Mouse (Mus musculus): ENCODE results near the gene Prkacb. TPM values are rescaled to one million over a fixed set of nuclear protein-coding genes. Genes with fewer than 3 reads are reported as not detected.
"Not testable (repeated sequence)": the region's sequence is repeated elsewhere in the genome, so short reads cannot be mapped to it uniquely, and the experiment has no call there.

Gene Prkacb
- total RNA-seq, 2 experiments from 2014 or later = 60.6 to 62.4 TPM

DNA sequence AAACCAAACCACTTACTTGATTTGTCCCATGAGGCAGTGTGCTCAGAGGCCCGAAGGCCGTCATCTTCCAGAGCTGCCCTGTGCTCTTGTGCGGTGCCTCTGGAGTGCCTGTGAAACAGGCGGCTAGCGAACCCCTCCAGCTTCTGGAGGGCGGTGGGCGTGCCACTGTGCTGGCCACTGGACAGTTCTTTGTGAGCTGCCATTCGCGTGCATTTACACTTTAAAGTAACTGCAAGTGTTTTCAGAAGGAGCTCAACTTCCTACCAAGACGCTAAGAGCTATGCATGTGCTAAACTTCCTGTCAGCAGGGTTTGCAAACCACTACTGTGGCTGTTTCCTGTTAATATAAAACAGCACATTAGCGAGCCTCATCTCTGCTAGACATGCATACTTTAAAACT is 31.7 kb downstream of the Prkacb start:
- peak; percentile 26 to 50 for DNase-seq

DNA sequence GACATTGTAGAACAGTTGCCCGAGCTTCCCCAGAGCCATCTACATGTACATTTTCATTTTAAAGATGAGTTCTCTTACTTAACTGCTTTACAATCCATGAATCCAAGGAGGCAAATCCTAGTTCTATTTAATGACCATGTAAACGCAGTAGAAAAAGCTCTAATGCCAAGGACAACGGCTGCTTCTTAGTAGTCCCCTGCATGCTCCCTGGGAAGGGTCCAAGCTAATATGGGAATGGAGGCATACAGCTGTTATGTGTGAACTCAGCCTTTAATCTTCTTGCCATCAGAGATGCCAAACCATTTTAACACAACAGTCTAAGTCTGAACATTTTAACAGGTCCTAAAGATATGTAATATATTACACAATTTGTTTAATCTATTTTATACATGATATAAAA is 32.5 kb downstream of the Prkacb start:
- no peak for DNase-seq
- intact Hi-C loops (cut with DNase I) = loop anchor here (5.0 kb wide), 3 partner anchors 93 to 433 kb away; partner anchors contain the start of genes Rpf1 and Samd13

More for the DNA sequence above, 31.7 kb downstream of the Prkacb start:
- intact Hi-C loops (cut with DNase I) = loop anchor here (5.0 kb wide), 3 partner anchors 94 to 434 kb away; partner anchors contain the start of genes Rpf1 and Samd13

DNA sequence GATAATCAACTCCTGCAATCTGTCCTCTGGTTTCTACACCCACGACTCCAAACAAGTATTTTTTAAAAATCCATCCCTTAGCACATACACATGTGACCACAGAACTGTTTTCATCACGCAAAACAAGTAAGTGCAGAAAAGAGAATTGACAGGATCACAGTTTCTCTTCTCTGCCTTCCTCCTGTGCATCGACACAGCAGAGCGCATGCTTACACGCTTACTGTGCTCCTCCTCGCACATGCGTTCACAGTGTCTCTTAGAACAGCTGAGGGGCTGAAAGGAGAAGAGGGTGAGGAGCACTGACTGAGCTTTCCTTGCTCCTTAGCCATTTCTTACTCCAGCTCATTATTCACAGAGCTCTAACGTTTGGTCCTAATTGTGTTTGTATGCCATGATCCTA is 33.9 kb downstream of the Prkacb start:
- DNase-seq = no peak
- intact Hi-C loops (cut with DNase I) = no loop called here

DNA sequence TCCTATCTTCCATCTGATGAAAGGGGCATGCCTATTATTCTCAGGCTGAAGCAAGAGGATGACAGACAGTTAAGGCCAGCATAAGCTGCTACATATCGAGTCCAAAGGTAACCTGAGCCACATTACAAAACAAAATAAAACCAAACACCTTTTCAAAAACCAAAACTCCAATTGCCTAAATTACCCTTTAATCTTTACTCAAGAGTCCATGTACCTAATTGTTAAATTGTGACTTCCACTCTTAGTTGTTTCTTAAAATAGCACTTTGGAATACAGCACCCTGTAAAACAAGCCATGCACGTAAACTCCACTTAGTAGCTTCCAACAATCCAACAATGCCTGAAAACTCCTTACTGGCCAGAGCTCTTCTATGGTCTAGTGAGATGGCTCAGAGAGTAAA is 34.3 kb downstream of the Prkacb start:
- no peak for DNase-seq
- intact Hi-C loops (cut with DNase I) = no loop called here

DNA sequence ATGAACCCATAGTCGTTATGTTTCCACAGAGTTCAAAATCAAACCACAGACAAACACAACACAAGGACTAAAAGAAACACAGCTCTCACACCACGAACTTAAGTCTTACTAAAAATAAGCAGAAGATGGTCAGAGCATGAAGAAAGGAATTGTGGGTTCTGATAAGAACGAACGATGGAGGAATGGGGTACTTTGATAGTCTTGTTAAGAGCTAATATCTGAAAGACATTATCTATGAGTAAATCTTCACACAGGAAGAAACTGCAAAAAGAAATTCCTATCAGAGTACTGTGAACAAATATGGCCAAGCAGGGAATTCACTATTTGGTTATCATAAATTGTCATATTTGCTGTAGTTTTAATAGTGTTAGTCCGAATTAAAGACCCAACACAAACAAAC is 36.1 kb downstream of the Prkacb start:
- no peak for DNase-seq
- intact Hi-C loops (cut with DNase I) = no loop called here

DNA sequence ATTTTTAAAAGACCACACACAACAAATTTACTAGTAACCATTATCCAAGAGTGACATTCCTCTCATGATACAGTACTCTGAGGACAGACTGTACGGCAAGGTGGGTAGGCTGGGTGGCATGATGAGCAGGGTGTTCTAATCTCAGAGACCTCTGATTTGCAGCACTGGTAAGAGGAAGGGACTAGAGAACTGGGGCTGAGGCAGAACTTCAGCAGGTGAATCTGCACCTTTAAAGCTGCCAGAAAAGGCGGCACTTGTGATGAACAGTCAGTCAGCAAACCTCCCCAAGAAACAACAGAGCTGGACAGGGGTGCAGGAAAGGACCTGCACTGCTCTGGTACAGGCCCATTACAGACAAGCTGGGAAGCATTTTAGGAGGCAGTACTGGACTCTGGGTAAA is 41.9 kb downstream of the Prkacb start:
- intact Hi-C loops (cut with DNase I) = no loop called here

DNA sequence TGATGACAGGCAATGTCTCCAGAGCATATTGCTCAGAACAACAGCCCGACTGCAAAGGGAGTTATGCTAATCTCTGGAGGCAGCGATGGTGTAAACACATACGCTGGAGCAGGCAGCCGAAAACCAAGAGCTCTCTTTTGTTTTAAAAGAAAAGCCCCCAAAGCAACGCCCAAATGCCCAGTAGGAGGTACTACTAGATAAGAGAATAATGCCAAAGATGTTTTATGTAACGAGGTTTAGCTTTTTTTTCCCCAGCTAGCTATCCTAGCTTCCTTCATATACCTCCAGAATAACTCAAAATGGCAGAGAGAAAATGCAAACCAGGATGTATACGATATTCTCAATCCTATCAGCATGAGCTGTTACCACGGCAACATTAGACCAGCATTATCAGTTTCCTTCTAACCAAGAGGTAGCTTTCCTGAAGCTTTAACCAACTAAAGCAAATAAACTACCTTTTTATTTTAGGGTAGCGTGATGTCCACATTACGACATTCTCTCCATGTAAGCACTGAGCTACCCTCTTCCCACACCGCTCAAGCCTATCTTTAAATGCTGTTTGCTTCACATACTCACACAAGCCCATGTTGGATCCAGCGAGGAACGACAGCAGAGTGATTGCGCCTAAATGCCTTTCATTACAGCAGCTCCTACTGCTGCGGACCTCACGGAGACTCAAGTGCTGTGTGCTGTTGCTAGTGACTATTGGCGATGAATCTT is 42.7 kb downstream of the Prkacb start:
- DNase-seq = peak in 1 of 2 experiments; percentile 12
- intact Hi-C loops (cut with DNase I) = no loop called here

More for the DNA sequence above, 41.9 kb downstream of the Prkacb start:
- no peak for DNase-seq

DNA sequence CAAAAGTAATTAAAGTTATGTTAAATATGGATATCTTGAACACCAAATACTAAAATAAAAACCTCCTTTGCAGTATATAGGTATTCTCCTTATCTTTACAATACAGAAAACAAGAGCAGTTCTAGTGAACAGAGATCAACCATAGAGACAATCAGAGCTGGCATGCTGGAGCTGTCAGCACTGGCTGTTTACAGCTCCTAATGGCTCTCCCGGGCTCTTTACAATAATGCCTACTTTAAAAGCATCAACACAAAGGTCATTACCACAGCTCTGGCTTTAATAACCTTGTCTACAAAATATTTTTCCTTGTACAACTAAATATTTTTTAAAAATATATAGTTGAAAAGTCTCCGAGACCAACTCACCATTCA is 43.2 kb downstream of the Prkacb start:
- intact Hi-C loops (cut with DNase I) = no loop called here

DNA sequence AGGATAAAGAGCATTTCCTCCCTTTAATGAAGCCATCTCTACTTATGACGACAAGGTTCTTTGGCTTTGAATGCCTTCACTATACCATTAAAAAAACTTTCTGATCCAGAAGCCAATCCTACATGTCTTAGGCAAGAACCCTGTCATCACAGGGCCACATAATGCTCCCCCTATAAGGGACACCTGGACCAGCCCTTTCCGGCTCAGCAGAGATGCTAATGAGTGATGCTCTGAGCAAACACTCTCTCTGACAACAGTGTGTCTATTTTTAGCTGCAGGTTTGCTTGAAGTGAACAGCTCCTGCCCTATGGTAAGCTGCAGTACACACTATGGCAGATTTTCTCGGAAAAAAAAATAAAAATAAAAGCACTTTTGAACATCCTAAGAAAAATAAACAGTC is 43.9 kb downstream of the Prkacb start:
- intact Hi-C loops (cut with DNase I) = no loop called here

More for the DNA sequence above, 43.2 kb downstream of the Prkacb start:
- DNase-seq = no peak

DNA sequence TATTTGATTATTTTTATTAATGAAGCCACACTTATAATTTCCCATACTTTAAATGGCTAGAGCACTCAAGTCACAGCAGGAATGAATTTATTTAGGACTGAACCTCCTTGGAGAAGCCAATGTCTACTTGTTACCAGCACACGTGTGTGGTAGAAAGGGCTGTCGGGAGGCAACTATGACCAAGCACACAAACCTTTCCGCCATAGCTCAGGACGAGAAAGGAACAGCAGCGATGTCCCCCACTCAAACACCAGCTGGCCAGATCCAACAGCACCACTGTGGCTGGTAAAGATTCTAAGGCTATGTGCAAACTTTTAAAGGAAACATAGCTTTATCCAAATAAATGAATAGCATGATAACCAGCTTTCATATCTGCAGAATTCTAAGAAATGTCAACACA is 44.4 kb downstream of the Prkacb start:
- intact Hi-C loops (cut with DNase I) = no loop called here
- DNase-seq = no peak

More for the DNA sequence above, 43.9 kb downstream of the Prkacb start:
- DNase-seq = no peak

DNA sequence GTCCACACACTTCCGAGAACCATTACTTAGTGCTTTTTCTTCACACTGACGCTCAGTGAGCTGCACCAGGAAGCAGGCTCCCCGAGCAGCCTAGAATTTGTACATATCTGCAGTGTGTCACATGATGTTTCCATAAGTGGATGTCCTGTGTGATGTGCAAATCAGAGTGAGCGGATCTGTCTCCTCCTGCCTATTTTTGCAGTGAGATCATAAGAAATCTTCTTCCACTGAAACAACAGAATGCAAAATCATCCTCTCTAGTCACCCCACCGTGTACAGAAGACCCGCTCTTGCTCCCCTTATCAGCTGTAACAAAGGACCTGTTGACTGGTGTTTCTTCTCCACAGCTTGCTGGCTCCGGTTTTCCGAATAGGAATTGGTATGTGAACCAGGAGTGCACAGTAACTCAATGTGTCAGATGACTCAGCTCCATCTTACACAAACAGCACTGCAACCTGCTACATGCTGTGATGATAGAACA is 46.0 kb downstream of the Prkacb start:
- peak in 1 of 2 experiments; percentile 31 for DNase-seq

DNA sequence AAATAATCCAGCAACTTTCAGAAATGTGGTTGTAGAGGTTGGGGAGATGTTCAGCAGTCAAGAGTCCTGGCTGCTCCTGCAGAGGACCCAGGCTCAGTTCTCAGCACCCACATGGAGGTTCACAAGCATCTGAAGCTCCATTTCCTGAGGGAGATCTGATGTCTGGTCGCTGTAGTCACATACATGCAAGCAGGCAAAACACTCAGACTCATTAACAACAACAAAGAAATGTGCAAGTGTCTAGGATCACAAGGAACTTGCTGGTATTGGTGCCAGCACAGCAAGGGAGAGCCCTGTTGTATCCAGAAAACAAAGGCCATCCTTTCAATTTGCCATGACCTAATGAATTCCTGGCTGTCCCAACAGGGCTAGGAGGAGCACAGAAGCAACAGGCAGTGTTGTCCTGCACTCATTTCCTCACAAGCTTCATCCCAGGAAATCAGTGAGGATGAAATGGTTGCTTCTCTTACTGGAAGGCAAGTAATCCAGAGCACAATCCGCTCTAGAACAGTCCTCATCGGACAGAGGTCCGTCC is 46.7 kb downstream of the Prkacb start:
- intact Hi-C loops (cut with DNase I) = no loop called here
- DNase-seq = no peak

More for the DNA sequence above, 46.0 kb downstream of the Prkacb start:
- intact Hi-C loops (cut with DNase I) = no loop called here

DNA sequence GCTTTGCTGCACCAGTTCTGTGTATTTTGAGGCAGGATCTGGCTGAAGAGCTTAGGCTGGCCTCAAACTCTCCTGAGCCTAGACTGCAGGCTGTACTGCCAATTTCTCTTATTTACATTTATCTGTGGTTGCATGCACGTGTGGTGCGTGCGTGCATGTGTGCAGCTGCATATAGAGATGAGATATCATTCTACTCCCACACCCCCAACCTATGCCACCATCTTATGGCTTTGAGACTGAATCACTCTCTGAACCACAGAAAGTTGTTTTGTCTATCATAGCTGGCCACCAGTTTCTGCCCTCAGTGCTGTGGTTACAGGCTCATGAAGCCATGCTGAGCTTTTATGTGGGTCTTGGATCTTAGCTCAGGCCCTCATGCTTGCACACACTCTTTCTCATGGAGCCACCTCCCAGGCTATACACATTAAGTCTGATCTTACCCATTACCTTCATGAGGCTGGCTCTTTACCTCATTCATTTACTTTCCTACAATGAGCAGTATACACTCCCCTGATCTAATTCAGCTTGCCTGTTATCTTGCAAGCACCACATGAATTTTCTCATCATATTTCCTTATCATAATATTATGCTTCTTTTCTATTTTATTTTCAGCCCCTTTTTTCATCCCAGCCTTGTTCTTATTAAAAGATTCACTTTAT is 47.8 kb downstream of the Prkacb start:
- intact Hi-C loops (cut with DNase I) = no loop called here
- no peak for DNase-seq

DNA sequence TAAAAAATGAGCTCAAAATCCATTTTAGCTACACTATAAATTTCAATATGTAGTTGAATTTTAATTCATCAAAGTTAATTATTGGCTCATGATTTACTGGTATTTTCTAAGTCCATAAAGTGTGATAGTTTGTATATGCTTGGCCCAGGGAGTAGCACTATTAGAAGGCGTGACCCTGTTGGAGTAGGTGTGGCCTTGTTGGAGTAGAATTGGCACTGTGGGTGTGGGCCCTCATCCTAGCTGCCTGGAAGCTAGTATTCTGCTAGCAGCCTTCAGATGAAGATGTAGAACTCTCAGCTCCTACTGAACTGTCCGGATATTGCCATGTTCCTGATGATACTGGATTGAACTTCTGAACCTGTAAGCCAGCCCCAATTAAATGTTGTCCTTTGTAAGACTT is 49.7 kb downstream of the Prkacb start:
- DNase-seq; intact Hi-C loops (cut with DNase I): not testable (repeated sequence)

DNA sequence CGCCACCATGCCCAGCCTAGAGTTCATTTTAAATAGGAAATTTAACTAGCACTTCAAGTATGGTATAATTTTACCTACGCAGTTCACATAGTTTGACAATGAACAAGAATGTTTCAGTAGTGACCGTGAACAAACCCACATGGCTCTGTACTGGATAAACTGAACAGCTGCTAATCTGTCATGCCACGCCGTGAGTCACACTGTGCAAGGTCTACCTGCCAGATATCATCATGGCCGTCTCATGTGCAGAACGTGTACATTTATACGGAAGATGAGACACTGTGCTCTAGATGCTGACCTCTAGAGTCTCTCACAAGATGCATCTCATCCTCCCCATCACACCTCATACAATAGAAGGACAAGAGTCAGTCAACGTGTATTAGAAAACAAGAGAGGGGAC is 51.5 kb downstream of the Prkacb start:
- DNase-seq = no peak
- intact Hi-C loops (cut with DNase I) = no loop called here

DNA sequence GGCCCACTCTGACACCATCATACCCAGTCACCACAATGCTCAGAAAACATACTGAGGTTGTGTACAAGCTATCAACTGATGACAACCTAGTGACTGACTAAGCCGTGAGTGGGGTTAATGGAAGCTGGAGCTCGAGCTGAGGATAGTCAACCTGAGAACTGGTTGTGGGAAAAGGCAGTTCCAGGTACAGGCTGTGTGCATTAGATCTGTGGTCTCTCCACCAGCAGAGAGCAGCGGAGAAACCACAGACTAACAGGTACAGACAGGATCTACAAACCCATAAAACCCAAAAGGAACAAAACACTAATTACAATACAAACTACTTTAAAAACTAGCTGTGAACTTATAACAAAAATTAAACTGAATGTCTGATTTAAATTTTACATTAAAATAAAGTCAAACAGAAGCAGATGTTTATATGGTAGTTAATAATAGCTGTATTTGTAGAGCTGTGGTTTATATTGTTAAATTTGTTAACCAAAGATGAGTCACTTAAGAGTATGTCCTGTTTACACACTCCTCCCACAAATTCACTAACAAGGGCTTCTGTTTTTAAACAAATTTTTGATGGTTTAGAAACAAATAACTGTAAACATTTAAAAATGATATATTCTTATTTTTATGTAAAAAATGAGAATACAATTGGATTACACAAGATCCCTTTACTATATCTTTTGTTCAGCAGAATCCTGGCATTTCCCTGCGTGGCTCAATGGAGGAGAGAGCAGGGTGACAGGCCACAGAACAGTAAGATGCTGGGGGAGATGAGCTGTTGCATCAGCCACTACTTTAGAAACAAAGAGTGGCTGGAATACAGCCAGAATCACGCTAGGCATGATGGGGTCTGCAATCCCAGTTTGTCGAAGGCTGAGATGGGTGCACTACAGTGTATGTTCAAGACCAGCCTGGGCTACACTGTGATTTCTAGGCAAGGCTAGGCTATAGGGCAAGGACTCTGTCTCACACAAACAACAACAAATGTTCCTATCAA is 54.5 kb downstream of the Prkacb start:
- intact Hi-C loops (cut with DNase I) = no loop called here
- DNase-seq = no peak

DNA sequence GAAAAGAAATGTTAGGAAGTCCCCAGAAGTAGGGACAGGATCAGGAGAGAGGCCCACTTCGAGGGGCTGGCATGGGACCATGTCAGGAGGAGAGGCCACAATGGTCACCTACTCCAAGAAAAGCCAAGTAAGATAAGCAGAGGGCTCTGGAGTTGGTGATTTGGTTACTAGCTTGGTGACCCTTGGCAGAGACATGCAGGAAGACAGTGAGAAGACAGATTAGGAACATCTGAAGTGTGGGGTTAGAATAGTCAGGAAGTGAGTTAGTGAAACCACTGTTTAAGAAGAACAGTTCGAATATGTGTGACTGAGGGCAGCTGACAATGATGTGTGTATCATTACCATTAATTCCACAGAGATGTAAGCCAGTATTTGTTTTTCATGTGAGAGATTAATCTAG is 58.5 kb downstream of the Prkacb start:
- DNase-seq = no peak
- intact Hi-C loops (cut with DNase I) = no loop called here

DNA sequence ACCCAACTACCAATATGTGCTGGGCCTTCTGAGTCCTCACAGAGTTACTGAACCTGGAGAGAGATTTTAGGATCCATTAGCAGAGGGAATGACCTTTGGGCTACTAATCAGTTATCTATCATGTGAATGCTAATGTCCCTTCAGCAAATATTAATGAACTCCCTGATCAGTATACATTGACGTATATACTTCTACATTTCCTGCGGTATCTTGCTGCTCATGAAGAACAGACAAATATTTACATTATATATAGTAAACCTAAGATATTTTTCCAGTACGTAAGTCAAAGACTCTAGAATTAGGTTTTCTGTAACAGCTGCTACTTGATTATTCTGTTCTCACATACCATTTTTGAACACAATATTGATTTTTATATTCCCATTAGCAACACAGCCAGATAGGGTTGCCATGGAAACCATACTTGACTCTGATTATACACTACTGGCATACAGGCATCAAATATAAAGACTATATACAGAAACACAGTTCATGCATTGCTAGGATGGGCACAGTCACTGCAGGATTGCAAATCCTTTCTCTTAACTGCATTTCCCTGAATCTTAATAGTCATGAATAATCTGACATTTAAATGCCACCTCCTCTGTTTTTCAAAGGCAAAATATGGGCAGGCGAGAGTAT is 71.1 kb downstream of the Prkacb start:
- DNase-seq = no peak
- intact Hi-C loops (cut with DNase I) = no loop called here

DNA sequence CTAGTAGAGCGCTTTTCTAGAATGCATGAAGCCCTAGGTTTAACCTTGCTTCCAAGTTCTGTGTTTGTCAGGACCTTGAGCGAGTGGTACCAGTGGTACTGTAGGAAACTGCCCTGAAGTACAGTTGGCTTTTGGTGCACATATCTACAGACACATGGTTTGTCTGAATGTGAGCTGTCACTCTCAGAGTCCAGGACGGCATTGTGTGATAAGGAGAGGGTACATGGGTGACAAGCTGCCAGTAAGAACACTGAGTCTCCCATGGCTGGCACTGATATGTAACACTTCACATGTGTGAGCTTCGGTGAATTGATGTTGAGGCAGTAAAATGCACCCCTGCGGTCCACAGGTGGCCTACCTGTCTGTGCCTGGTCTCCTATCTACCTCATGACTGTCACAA is 71.6 kb downstream of the Prkacb start:
- intact Hi-C loops (cut with DNase I) = no loop called here

DNA sequence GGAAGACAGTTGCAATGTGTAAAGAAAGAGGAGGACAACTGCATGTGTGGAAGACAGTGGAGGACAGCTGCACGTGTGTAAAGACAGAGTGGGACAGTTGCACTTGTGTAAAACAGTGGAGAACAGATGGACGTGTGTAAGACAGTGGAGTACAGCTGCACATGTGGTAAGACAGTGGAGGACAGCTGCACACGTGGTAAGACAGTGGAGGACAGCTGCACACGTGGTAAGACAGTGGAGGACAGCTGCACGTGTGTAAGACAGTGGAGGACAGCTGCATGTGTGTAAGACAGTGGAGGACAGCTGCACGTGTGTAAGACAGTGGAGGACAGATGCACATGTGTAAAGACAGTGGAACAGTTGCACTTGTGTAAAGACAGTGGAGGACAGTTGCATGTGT is 76.6 kb downstream of the Prkacb start:
- intact Hi-C loops (cut with DNase I); DNase-seq: not testable (repeated sequence)

More for the DNA sequence above, 71.6 kb downstream of the Prkacb start:
- DNase-seq = no peak
